Mouse (Mus musculus): Measurements from ENCODE around the gene Ift122. TPM values are rescaled to one million over a fixed set of nuclear protein-coding genes. Genes with fewer than 3 reads are reported as not detected.

The Ift122 gene
- total and polyA plus RNA-seq, 3 experiments, result 3.3 to 8.0 TPM; not detected in 1

GRCm38 (mm10) chr6:115833861-115834260, 19.4 kb upstream of the Ift122 start:
- H3K4me1 ChIP-seq (ENCODE audit: control insufficient read depth in 1 of 2, insufficient read depth in 2 of 2, low read length in 2 of 2), result no peaks in the 10 kb centered on the region
- H3K4me3 ChIP-seq (ENCODE audit: control insufficient read depth in 1 of 2, insufficient read depth in 1 of 2, low read depth in 2 of 2, low read length in 2 of 2), result no peak overlapping the region
- H3K27ac ChIP-seq (ENCODE audit: control insufficient read depth, low read depth, low read length), result no peak overlapping the region
- no peak for DNase-seq (ENCODE audit: low read depth, low spot score)
- no peaks in the 10 kb centered on the region for H3K9me3 ChIP-seq (replicated peaks; ENCODE audit: insufficient read depth, low read length)
- no peak for TF ChIP-seq USF1 (IDR thresholded peaks at IDR 0.05; ENCODE audit: low read depth, low read length)
- no peak for TF ChIP-seq UBTF (IDR thresholded peaks at IDR 0.05; ENCODE audit: borderline replicate concordance, insufficient read depth, low read depth, low read length)
- no peak for TF ChIP-seq GABPA (IDR thresholded peaks at IDR 0.05; ENCODE audit: low read depth, low read length)
- TF ChIP-seq MAFK (IDR thresholded peaks at IDR 0.05; ENCODE audit: borderline replicate concordance, low read depth, low read length), result no peak
- no peak for TF ChIP-seq CHD2 (IDR thresholded peaks at IDR 0.05; ENCODE audit: low read length)
- TF ChIP-seq TBP (IDR thresholded peaks at IDR 0.05; ENCODE audit: low read depth, low read length), result no peak
- TF ChIP-seq NELFE (IDR thresholded peaks at IDR 0.05; ENCODE audit: low read depth, low read length), result no peak
- TF ChIP-seq ELF1 (IDR thresholded peaks at IDR 0.05; ENCODE audit: low read depth, low read length), result no peak
- TF ChIP-seq BHLHE40 (IDR thresholded peaks at IDR 0.05; ENCODE audit: borderline replicate concordance, low read depth, low read length), result no peak
- TF ChIP-seq ZNF384 (IDR thresholded peaks at IDR 0.05; ENCODE audit: low read depth, low read length), result no peak
- H3K36me3 ChIP-seq (ENCODE audit: control insufficient read depth in 1 of 2, insufficient read depth in 2 of 2, low read length in 2 of 2), result 0 out of 4 replicates have a peak, but pooled peaks cover 0 to 2% of the 10 kb centered on the region in 2 experiments
- H3K27me3 ChIP-seq (ENCODE audit: control insufficient read depth in 1 of 2, insufficient read depth in 2 of 2, low read length in 2 of 2), result no peaks in the 10 kb centered on the region
- no peak overlapping the region for H3K9ac ChIP-seq (ENCODE audit: control insufficient read depth, low read depth, low read length, poor library complexity, severe bottlenecking)
- no peaks in the 10 kb centered on the region for H3K79me2 ChIP-seq (ENCODE audit: control insufficient read depth, insufficient read depth, low read length, poor library complexity)

GRCm38 (mm10) chr6:115838161-115838597, 15.1 kb upstream of the Ift122 start, which contains the start of gene Efcab12:
Gene Efcab12 (minus strand): TSS chr6:115838412.
- no peak for TF ChIP-seq JUND (IDR thresholded peaks at IDR 0.05; ENCODE audit: low read depth, low read length)
- TF ChIP-seq MYB (IDR thresholded peaks at IDR 0.05; ENCODE audit: low read depth, low read length), result no peak
- TF ChIP-seq BHLHE40 (IDR thresholded peaks at IDR 0.05; ENCODE audit: borderline replicate concordance, low read depth, low read length), result no peak
- no peak for TF ChIP-seq ZC3H11A (IDR thresholded peaks at IDR 0.05; ENCODE audit: low read depth, low read length)
- no peak for TF ChIP-seq GATA1 (IDR thresholded peaks at IDR 0.05; ENCODE audit: low read depth, low read length)
- TF ChIP-seq MAX (IDR thresholded peaks at IDR 0.05; ENCODE audit: low read length), result no peak
- TF ChIP-seq GABPA (IDR thresholded peaks at IDR 0.05; ENCODE audit: low read depth, low read length), result no peak
- TF ChIP-seq ZKSCAN1 (IDR thresholded peaks at IDR 0.05; ENCODE audit: low read depth, low read length), result no peak
- no peak for TF ChIP-seq CHD2 (IDR thresholded peaks at IDR 0.05; ENCODE audit: low read length)
- TF ChIP-seq HCFC1 (IDR thresholded peaks at IDR 0.05; ENCODE audit: low read depth, low read length), result no peak
- no peak for TF ChIP-seq MYC (IDR thresholded peaks at IDR 0.05; ENCODE audit: low read depth, low read length)
- TF ChIP-seq CHD1 (IDR thresholded peaks at IDR 0.05; ENCODE audit: low read depth, low read length), result no peak
- no peak for TF ChIP-seq MAZ (IDR thresholded peaks at IDR 0.05; ENCODE audit: low read depth, low read length)
- no peak for TF ChIP-seq KAT2A (conservative IDR thresholded peaks at IDR 0.05; ENCODE audit: low read depth, low read length)
- TF ChIP-seq MEF2A (IDR thresholded peaks at IDR 0.05; ENCODE audit: extremely low read depth, insufficient replicate concordance, low read depth, low read length, poor library complexity, severe bottlenecking), result no peak
- TF ChIP-seq EP300 (IDR thresholded peaks at IDR 0.05; ENCODE audit: low read depth in 1 of 2, low read length in 2 of 2), result no peak
- no peak for TF ChIP-seq POLR2AphosphoS2 (IDR thresholded peaks at IDR 0.05; ENCODE audit: low read length)
- no peak for TF ChIP-seq SMC3 (IDR thresholded peaks at IDR 0.05; ENCODE audit: low read depth, low read length)
- TF ChIP-seq NRF1 (IDR thresholded peaks at IDR 0.05; ENCODE audit: insufficient read depth, low read depth, low read length, poor library complexity, severe bottlenecking), result no peak
- TF ChIP-seq USF2 (IDR thresholded peaks at IDR 0.05; ENCODE audit: borderline replicate concordance in 1 of 2, insufficient read depth in 1 of 2, low read depth in 1 of 2, low read length in 2 of 2), result no peak
- H3K27ac ChIP-seq (ENCODE audit: control insufficient read depth, low read depth, low read length), result no peak within 1 kb of the TSS

More at GRCm38 (mm10) chr6:115838161-115838597, 15.1 kb upstream of the Ift122 start, which contains the start of gene Efcab12:
- DNase-seq (ENCODE audit: low read depth, low spot score), result no peak
- Histone ChIP-seq H3K4me3 (ENCODE audit: control insufficient read depth in 1 of 2, insufficient read depth in 1 of 2, low read depth in 2 of 2, low read length in 2 of 2) (no peak within 1 kb of the TSS), H3K4me1 (ENCODE audit: control insufficient read depth in 1 of 2, insufficient read depth in 2 of 2, low read length in 2 of 2) (no peaks in the 10 kb centered on the region), H3K79me2 (ENCODE audit: control insufficient read depth, insufficient read depth, low read length, poor library complexity) (no peaks in the 10 kb centered on the region), H3K9ac (ENCODE audit: control insufficient read depth, low read depth, low read length, poor library complexity, severe bottlenecking) (no peak within 1 kb of the TSS), H3K36me3 (ENCODE audit: control insufficient read depth in 1 of 2, insufficient read depth in 2 of 2, low read length in 2 of 2) (no peaks in the 10 kb centered on the region), H3K9me3 (replicated peaks; ENCODE audit: insufficient read depth, low read length) (no peaks in the 10 kb centered on the region), H3K27me3 (ENCODE audit: control insufficient read depth in 1 of 2, insufficient read depth in 2 of 2, low read length in 2 of 2) (no peaks in the 10 kb centered on the region)
